Mouse (Mus musculus) right cerebral cortex, postnatal 4 days (tissue): Measurements from ENCODE around the gene Ypel3.

ENCODE experiments used
- DNase-seq: peaks from one replicate; pipeline ENCODE4 v3.0.0-alpha.2; 2022

Ypel3 gene

DNA sequence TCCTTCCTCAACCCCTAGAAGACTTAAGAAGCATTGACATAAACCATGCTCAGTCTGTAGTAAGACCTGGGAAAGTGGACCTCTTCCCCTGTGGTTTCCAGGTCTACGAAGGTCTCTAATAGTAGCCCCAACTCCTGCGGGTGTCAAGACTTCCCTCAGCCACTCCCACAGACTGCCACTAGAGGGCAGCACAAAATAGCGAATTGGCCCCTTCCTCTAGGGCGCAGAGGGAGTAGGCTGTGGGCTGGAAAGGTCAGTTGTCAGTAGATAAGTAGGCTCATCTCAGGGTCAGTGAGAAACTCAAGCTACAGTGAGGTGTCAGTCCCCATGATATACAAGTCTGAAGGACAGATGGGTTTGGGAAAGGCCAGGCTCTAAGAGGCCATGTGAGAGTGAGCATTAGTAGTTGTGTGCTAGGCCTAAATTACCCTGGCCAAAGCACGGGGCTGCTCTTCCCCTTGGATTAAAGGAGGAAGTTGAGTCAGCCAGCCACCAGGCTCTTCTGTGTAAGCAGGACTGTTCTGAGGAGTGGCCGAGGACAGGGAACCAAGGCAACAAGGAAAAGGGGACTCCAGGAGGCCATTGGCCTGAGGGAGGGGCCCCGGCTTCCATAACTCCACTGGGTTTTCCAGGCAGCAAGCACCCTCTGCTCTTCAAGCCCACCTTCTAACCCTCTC, 45.2 kb downstream of the Ypel3 start:
- DNase-seq, result peak; percentile 83

DNA sequence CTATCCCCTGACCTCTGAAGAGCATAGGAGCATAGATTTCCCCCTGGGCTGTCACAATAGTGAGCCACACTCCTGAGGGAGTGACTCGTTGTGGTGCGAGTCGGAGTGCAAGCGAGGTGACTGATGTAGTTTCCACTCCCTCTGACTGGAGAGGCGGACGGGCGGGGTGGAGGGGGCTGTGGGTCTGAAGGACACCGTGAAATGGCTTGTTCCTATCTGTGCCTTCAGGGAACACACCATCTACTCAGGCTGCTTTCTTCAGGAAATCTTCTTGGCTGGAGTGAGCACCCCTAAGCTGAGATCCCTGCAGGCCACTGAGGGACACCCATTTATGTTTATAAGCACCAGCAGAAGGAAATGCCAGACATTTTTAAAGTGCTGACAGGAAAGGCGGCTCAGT, 46.0 kb downstream of the Ypel3 start:
- no peak for DNase-seq

- DNase-seq, result peak; percentile 61
Measured at GRCm38 (mm10) chr7:126823202-126823711, 46.5 kb downstream of the Ypel3 start.

DNA sequence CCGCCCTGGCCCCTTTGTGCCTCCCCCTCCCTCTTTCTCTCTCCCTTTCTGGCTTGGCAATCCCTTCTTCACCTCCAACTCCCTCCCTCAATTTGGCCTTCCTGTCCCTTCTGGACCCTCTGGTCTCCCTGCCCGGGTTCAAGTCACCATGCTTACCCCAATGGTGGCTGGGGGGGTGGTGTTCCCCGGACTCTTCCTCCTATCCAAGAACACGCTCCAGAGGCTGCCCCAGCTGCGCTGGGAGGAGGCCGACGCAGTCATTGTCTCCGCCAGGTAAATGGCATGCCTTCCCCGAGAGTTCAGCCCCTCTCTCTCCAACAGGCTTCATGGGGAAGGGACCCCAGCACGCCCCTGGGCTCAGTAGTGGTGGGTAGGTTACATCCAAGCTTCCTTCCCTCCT, 47.2 kb downstream of the Ypel3 start:
- no peak for DNase-seq

- DNase-seq, result no peak
Measured at GRCm38 (mm10) chr7:126825403-126825802, 48.6 kb downstream of the Ypel3 start.

DNA sequence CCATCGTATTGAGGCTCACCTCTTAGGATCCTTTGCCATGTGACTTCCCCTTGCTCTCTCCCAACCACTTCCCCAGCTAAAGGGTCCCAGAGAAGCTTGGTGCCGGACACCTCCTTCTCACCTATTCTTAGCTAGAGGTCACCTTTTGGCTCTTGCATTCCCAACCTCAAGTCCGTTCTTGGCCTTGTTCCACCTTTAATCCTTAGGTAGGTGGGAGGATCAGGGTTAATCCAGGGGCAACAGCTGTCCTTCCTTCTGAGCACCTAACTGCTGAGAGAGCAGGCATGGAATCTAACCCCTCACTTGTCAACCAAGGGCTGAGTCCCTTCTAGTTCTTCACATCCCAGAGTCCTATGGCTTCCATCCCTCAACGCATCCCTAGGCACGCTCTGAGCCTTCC, 49.2 kb downstream of the Ypel3 start:
- DNase-seq, result no peak
